Mouse (Mus musculus): ENCODE measurements around the gene Mepce.

- TF ChIP-seq GATA1 (IDR thresholded peaks at IDR 0.05; ENCODE audit: low read length) (no peak), TAL1 (IDR thresholded peaks at IDR 0.05; ENCODE audit: low read length) (no peak)
These were observed 716 bp upstream of the Mepce start for GRCm38 (mm10) chr5:137788171-137788570.

Data from erythroblast, embryonic 14.5 days (primary cell).